Mouse (Mus musculus) myocyte (in vitro differentiated cells): ENCODE data around the gene Frmd8. TPM values are rescaled to one million over a fixed set of nuclear protein-coding genes. Genes with fewer than 3 reads are reported as not detected.

ENCODE experiments used
- H3K27me3 ChIP-seq: one replicate; pipeline ENCODE4 v1.6.1; 2011; ENCODE audit not compliant: control insufficient read depth, insufficient read depth, insufficient read length
- H3K36me3 ChIP-seq: one replicate; pipeline ENCODE4 v1.6.1; 2011; ENCODE audit not compliant: control insufficient read depth, insufficient read depth
- H3K4me2 ChIP-seq: one replicate; pipeline ENCODE4 v1.6.1; 2011; ENCODE audit warnings: low read depth, control low read depth
- H3K4me3 ChIP-seq: one replicate; pipeline ENCODE4 v1.5.1; 2011; ENCODE audit warnings: mild to moderate bottlenecking, control low read depth, moderate library complexity
- H3K79me2 ChIP-seq: one replicate; pipeline ENCODE4 v1.6.1; 2011; ENCODE audit not compliant: control insufficient read depth, insufficient read depth
- H3ac ChIP-seq: one replicate; pipeline ENCODE4 v1.6.1; 2011; ENCODE audit not compliant: control insufficient read depth, insufficient read length
- CEBPB ChIP-seq: IDR thresholded peaks from 2 replicates; pipeline ENCODE4 v1.6.1; 2011; ENCODE audit warnings: mild to moderate bottlenecking, moderate library complexity; ENCODE audit not compliant: poor library complexity, insufficient read depth, severe bottlenecking
- E2F4 ChIP-seq: IDR thresholded peaks from one replicate; pipeline ENCODE4 v1.6.1; 2011; ENCODE audit warnings: mild to moderate bottlenecking, control low read depth, moderate library complexity; ENCODE audit not compliant: insufficient read depth
- MAX ChIP-seq: IDR thresholded peaks from one replicate; pipeline ENCODE4 v1.6.1; 2011; ENCODE audit warnings: low read depth, mild to moderate bottlenecking, control low read depth
- MYOD1 ChIP-seq, 3 experiments: IDR thresholded peaks; one replicate each; pipeline ENCODE4 v1.6.1; 2011; ENCODE audit warnings: control low read depth in 2 of 3, low read depth in 2 of 3, mild to moderate bottlenecking in 2 of 3, moderate library complexity in 1 of 3; ENCODE audit not compliant: insufficient read length in 2 of 3, control insufficient read depth in 1 of 3
- MYOG ChIP-seq, 3 experiments: IDR thresholded peaks; one replicate each; pipeline ENCODE4 v1.6.1; 2011; ENCODE audit warnings: control low read depth in 2 of 3, low read depth in 2 of 3, mild to moderate bottlenecking in 2 of 3; ENCODE audit not compliant: insufficient read length in 2 of 3, control insufficient read depth in 1 of 3, insufficient read depth in 1 of 3
- POLR2A ChIP-seq: IDR thresholded peaks from one replicate; pipeline ENCODE4 v1.6.1; 2011; ENCODE audit warnings: low read depth, mild to moderate bottlenecking, control low read depth, moderate library complexity; ENCODE audit not compliant: insufficient read length
- POLR2AphosphoS2 ChIP-seq: IDR thresholded peaks from one replicate; pipeline ENCODE4 v1.6.1; 2011; ENCODE audit warnings: low read depth, control low read depth; ENCODE audit not compliant: insufficient read length
- REST ChIP-seq: IDR thresholded peaks from one replicate; pipeline ENCODE4 v1.6.1; 2011; ENCODE audit warnings: mild to moderate bottlenecking, control low read depth, moderate library complexity; ENCODE audit not compliant: insufficient read depth, insufficient read length
- SRF ChIP-seq: IDR thresholded peaks from one replicate; pipeline ENCODE4 v1.6.1; 2011; ENCODE audit warnings: low read depth; ENCODE audit not compliant: control insufficient read depth, insufficient read length
- TCF12 ChIP-seq: IDR thresholded peaks from one replicate; pipeline ENCODE4 v1.6.1; 2011; ENCODE audit warnings: mild to moderate bottlenecking, control low read depth; ENCODE audit not compliant: poor library complexity, insufficient read depth, severe bottlenecking
- TCF3 ChIP-seq: IDR thresholded peaks from one replicate; pipeline ENCODE4 v1.6.1; 2011; ENCODE audit warnings: low read depth, control low read depth; ENCODE audit not compliant: insufficient read length
- USF1 ChIP-seq: IDR thresholded peaks from one replicate; pipeline ENCODE4 v1.6.1; 2011; ENCODE audit warnings: low read depth, mild to moderate bottlenecking, control low read depth, moderate library complexity
- polyA plus RNA-seq: library from polyadenylated mRNA; unstranded; fragments of >200 nt; fragmentation: generic; extraction: Trizol; gene quantifications from one replicate; pipeline ENCODE4 v1.2.1, GENCODE M21; 2012; ENCODE audit warnings: missing spikeins

The Frmd8 gene
- polyA plus RNA-seq, 1 experiment: 22.3 TPM

GRCm38 (mm10) chr19:5872528-5872927 lies 2.5 kb downstream of the Frmd8 start:
- Histone ChIP-seq H3K27me3 (no peaks in the 10 kb centered on the region), H3K36me3 (peaks cover 11% of the 10 kb centered on the region)

GRCm38 (mm10) chr19:5871683-5872082 lies 3.4 kb downstream of the Frmd8 start:
- no peak overlapping the region for H3ac ChIP-seq
- H3K4me2 ChIP-seq: peak overlapping the region; percentile 34
- H3K27me3 ChIP-seq: no peaks in the 10 kb centered on the region
- TF ChIP-seq CEBPB: no peak
- no peak for TF ChIP-seq MYOD1 (IDR thresholded peaks at IDR 0.05; ENCODE audit: control insufficient read depth in 1 of 3, insufficient read length in 2 of 3, low read depth in 2 of 3)
- no peak for TF ChIP-seq TCF12
- TF ChIP-seq E2F4: no peak
- TF ChIP-seq REST: no peak
- TF ChIP-seq POLR2A: no peak
- TF ChIP-seq MAX: no peak
- TF ChIP-seq SRF: no peak
- TF ChIP-seq USF1: no peak
- no peak for TF ChIP-seq MYOG (IDR thresholded peaks at IDR 0.05; ENCODE audit: control insufficient read depth in 1 of 3, insufficient read depth in 1 of 3, insufficient read length in 2 of 3, low read depth in 2 of 3)
- no peak for TF ChIP-seq POLR2AphosphoS2
- TF ChIP-seq TCF3: no peak
- H3K79me2 ChIP-seq: peaks cover 24% of the 10 kb centered on the region
- H3K4me3 ChIP-seq: no peak overlapping the region
- peaks cover 11% of the 10 kb centered on the region for H3K36me3 ChIP-seq

More at GRCm38 (mm10) chr19:5872528-5872927, 2.5 kb downstream of the Frmd8 start:
- Histone ChIP-seq H3K4me2 (no peak overlapping the region), H3K79me2 (peaks cover 24% of the 10 kb centered on the region), H3K4me3 (no peak overlapping the region), H3ac (no peak overlapping the region)
- TF ChIP-seq SRF: no peak
- no peak for TF ChIP-seq POLR2AphosphoS2
- no peak for TF ChIP-seq MAX
- no peak for TF ChIP-seq USF1
- no peak for TF ChIP-seq POLR2A
- TF ChIP-seq E2F4: no peak
- TF ChIP-seq TCF3: no peak
- no peak for TF ChIP-seq REST
- TF ChIP-seq TCF12: no peak
- no peak for TF ChIP-seq CEBPB
- TF ChIP-seq MYOD1 (IDR thresholded peaks at IDR 0.05; ENCODE audit: control insufficient read depth in 1 of 3, insufficient read length in 2 of 3, low read depth in 2 of 3): no peak
- TF ChIP-seq MYOG (IDR thresholded peaks at IDR 0.05; ENCODE audit: control insufficient read depth in 1 of 3, insufficient read depth in 1 of 3, insufficient read length in 2 of 3, low read depth in 2 of 3): no peak

GRCm38 (mm10) chr19:5871273-5871672 lies 3.8 kb downstream of the Frmd8 start:
- TF ChIP-seq MYOG (IDR thresholded peaks at IDR 0.05; ENCODE audit: control insufficient read depth in 1 of 3, insufficient read depth in 1 of 3, insufficient read length in 2 of 3, low read depth in 2 of 3) (no peak), USF1 (no peak), TCF3 (no peak), E2F4 (no peak), CEBPB (no peak), MAX (no peak), MYOD1 (IDR thresholded peaks at IDR 0.05; ENCODE audit: control insufficient read depth in 1 of 3, insufficient read length in 2 of 3, low read depth in 2 of 3) (no peak), REST (no peak), SRF (no peak), TCF12 (no peak)
- peaks cover 11% of the 10 kb centered on the region for H3K36me3 ChIP-seq
- no peak overlapping the region for H3K4me3 ChIP-seq

GRCm38 (mm10) chr19:5868096-5868495 lies 7.0 kb downstream of the Frmd8 start:
- no peak overlapping the region for H3K4me3 ChIP-seq
- H3K36me3 ChIP-seq: peaks cover 15% of the 10 kb centered on the region
- no peak for TF ChIP-seq CEBPB
- TF ChIP-seq SRF: no peak
- peaks cover 5% of the 10 kb centered on the region for H3K79me2 ChIP-seq
- no peak overlapping the region for H3K4me2 ChIP-seq
- H3ac ChIP-seq: no peak overlapping the region
- H3K27me3 ChIP-seq: no peaks in the 10 kb centered on the region

More at GRCm38 (mm10) chr19:5871273-5871672, 3.8 kb downstream of the Frmd8 start:
- peak overlapping the region; percentile 24 for H3K4me2 ChIP-seq
- H3K79me2 ChIP-seq: peaks cover 24% of the 10 kb centered on the region
- H3K27me3 ChIP-seq: no peaks in the 10 kb centered on the region
- H3ac ChIP-seq: no peak overlapping the region
